Mouse (Mus musculus): ENCODE data around the gene Fcer2a.

- TF ChIP-seq CTCF (conservative IDR thresholded peaks at IDR 0.05; ENCODE audit: low read length) = no peak
- TF ChIP-seq NANOG (IDR thresholded peaks at IDR 0.05; ENCODE audit: borderline replicate concordance, low read length) = no peak
- TF ChIP-seq POU5F1 (IDR thresholded peaks at IDR 0.05; ENCODE audit: borderline replicate concordance, low read length) = no peak
These were observed 17.6 kb downstream of the Fcer2a start, which contains the start of gene Trappc5 for GRCm38 (mm10) chr8:3676131-3676992.

Data from E14TG2a.4 (cell line).